Mouse (Mus musculus): ENCODE data around the gene Mettl15. TPM values are rescaled to one million over a fixed set of nuclear protein-coding genes. Genes with fewer than 3 reads are reported as not detected.

The Mettl15 gene
- polyA plus RNA-seq, 1 experiment from 2014 or later: 12.8 TPM

DNA sequence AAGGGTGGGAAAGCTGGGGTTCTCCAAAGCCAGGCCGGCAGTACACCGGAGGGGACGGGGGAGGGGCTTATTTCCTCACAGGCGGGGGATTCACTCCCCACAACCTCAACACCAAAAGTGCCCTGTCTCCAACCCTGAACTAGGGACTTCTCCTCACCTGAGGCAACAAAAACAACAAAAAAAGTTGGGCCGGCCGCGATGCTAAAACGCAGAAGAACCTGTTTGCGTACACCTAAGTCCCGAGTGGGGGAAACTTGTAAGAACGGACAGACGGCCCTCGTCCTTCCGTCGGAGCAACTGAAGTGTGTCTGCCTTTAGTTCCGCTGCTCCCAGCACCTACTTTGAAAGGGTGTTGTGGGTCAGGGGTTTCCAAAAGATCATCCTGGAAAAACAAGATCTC is 2.5 kb downstream of the Mettl15 start:
- H3K4me1 ChIP-seq (ENCODE audit: control insufficient read depth, insufficient read depth, low read length): peaks cover 9% of the 10 kb centered on the region
- H3K4me2 ChIP-seq (ENCODE audit: low read depth, low read length): peak overlapping the region; percentile 61
- 1% methylated on average over 16 of the region's 16 CpGs for WGBS
- peak overlapping the region; percentile 81 for H3K9ac ChIP-seq (ENCODE audit: low read depth, low read length)
- H3K27me3 ChIP-seq (replicated peaks; ENCODE audit: control insufficient read depth, insufficient read depth, low read length): no peaks in the 10 kb centered on the region
- ATAC-seq: no peak; the same call in 1 of the 2 replicates
- peak overlapping the region; percentile 62 for H3K4me3 ChIP-seq (ENCODE audit: low read length)
- no peaks in the 10 kb centered on the region for H3K36me3 ChIP-seq (ENCODE audit: control insufficient read depth, insufficient read depth, low read length)
- H3K9me3 ChIP-seq (ENCODE audit: control insufficient read depth, low read length): no peaks in the 10 kb centered on the region
- H3K27ac ChIP-seq (ENCODE audit: low read length): no peak overlapping the region

DNA sequence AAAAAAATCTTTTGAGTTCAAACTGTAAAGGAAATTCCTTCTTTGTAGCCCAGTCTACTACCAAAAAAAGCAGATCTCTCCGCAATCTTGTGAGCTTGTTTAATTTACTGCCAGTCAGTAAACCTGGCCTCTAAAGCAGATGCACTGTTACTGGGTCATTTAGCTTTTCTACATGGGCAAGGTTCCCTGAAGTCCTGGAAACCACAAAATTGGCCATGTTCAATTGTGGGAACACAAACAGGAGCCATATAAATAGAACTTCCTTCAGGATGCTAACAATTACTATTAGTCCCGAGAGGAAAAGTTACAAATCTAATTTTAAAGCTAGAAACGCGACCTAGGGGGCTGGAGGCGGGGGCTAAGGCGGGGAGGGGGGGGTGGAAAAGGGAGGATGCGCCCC is 3.0 kb downstream of the Mettl15 start:
- no peak overlapping the region for H3K27ac ChIP-seq (ENCODE audit: low read length)

GRCm38 (mm10) chr2:109273098-109273497 is 7.5 kb downstream of the Mettl15 start:
- no peak overlapping the region for H3K4me2 ChIP-seq (ENCODE audit: low read depth, low read length)
- no peaks in the 10 kb centered on the region for H3K27me3 ChIP-seq (replicated peaks; ENCODE audit: control insufficient read depth, insufficient read depth, low read length)
- ATAC-seq: no peak
- H3K9me3 ChIP-seq (ENCODE audit: control insufficient read depth, low read length): no peaks in the 10 kb centered on the region
- no peak overlapping the region for H3K27ac ChIP-seq (ENCODE audit: low read length)
- H3K4me1 ChIP-seq (ENCODE audit: control insufficient read depth, insufficient read depth, low read length): no peaks in the 10 kb centered on the region
- WGBS: 73% methylated on average over 1 of the region's 1 CpGs
- no peak overlapping the region for H3K4me3 ChIP-seq (ENCODE audit: low read length)
- no peak overlapping the region for H3K9ac ChIP-seq (ENCODE audit: low read depth, low read length)
- no peaks in the 10 kb centered on the region for H3K36me3 ChIP-seq (ENCODE audit: control insufficient read depth, insufficient read depth, low read length)

More for the DNA sequence above, 3.0 kb downstream of the Mettl15 start:
- Histone ChIP-seq H3K4me1 (ENCODE audit: control insufficient read depth, insufficient read depth, low read length) (peaks cover 9% of the 10 kb centered on the region), H3K27me3 (replicated peaks; ENCODE audit: control insufficient read depth, insufficient read depth, low read length) (no peaks in the 10 kb centered on the region), H3K36me3 (ENCODE audit: control insufficient read depth, insufficient read depth, low read length) (no peaks in the 10 kb centered on the region), H3K9ac (ENCODE audit: low read depth, low read length) (peak overlapping the region; percentile 81), H3K9me3 (ENCODE audit: control insufficient read depth, low read length) (no peaks in the 10 kb centered on the region), H3K4me2 (ENCODE audit: low read depth, low read length) (peak overlapping the region; percentile 61), H3K4me3 (ENCODE audit: low read length) (peak overlapping the region; percentile 62)
- 5% methylated on average over 7 of the region's 7 CpGs for WGBS
- no peak for ATAC-seq

- Histone ChIP-seq H3K9ac (ENCODE audit: low read depth, low read length) (no peak overlapping the region), H3K27ac (ENCODE audit: low read length) (no peak overlapping the region), H3K9me3 (ENCODE audit: control insufficient read depth, low read length) (no peaks in the 10 kb centered on the region), H3K4me2 (ENCODE audit: low read depth, low read length) (no peak overlapping the region), H3K27me3 (replicated peaks; ENCODE audit: control insufficient read depth, insufficient read depth, low read length) (no peaks in the 10 kb centered on the region), H3K4me1 (ENCODE audit: control insufficient read depth, insufficient read depth, low read length) (no peaks in the 10 kb centered on the region), H3K4me3 (ENCODE audit: low read length) (no peak overlapping the region), H3K36me3 (ENCODE audit: control insufficient read depth, insufficient read depth, low read length) (no peaks in the 10 kb centered on the region)
- no peak for ATAC-seq
- WGBS: 74% methylated on average over 1 of the region's 1 CpGs
Observed at GRCm38 (mm10) chr2:109262779-109263178, 17.8 kb downstream of the Mettl15 start.

- WGBS: 72% methylated on average over 3 of the region's 3 CpGs
- Histone ChIP-seq H3K4me1 (ENCODE audit: control insufficient read depth, insufficient read depth, low read length) (no peaks in the 10 kb centered on the region), H3K9me3 (ENCODE audit: control insufficient read depth, low read length) (no peaks in the 10 kb centered on the region), H3K36me3 (ENCODE audit: control insufficient read depth, insufficient read depth, low read length) (no peaks in the 10 kb centered on the region), H3K9ac (ENCODE audit: low read depth, low read length) (no peak overlapping the region), H3K4me3 (ENCODE audit: low read length) (no peak overlapping the region), H3K27me3 (replicated peaks; ENCODE audit: control insufficient read depth, insufficient read depth, low read length) (no peaks in the 10 kb centered on the region), H3K4me2 (ENCODE audit: low read depth, low read length) (no peak overlapping the region), H3K27ac (ENCODE audit: low read length) (no peak overlapping the region)
- ATAC-seq: no peak
Observed at GRCm38 (mm10) chr2:109241947-109242346, 38.6 kb downstream of the Mettl15 start.

DNA sequence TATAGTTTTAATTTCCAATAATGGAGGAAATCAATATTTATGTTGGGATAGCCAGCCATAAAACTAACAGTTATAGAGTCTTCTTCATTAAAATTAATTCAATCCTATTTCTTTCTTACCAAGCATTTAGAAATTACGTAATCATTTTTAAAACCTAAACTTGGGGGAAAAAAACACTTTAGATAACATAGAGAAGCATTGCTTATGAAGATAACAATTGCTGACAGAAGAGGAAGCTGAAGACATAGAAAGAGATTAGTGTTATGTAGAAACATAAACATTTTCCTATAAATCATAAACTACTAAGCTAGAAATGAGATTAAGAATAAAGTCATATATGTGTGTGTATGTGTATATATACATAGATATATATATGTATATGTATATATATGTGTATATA is 44.8 kb downstream of the Mettl15 start:
- Histone ChIP-seq H3K4me1 (ENCODE audit: control insufficient read depth, insufficient read depth, low read length) (no peaks in the 10 kb centered on the region), H3K4me3 (ENCODE audit: low read length) (no peak overlapping the region), H3K36me3 (ENCODE audit: control insufficient read depth, insufficient read depth, low read length) (no peaks in the 10 kb centered on the region), H3K9me3 (ENCODE audit: control insufficient read depth, low read length) (no peaks in the 10 kb centered on the region), H3K4me2 (ENCODE audit: low read depth, low read length) (no peak overlapping the region), H3K9ac (ENCODE audit: low read depth, low read length) (no peak overlapping the region), H3K27me3 (replicated peaks; ENCODE audit: control insufficient read depth, insufficient read depth, low read length) (no peaks in the 10 kb centered on the region), H3K27ac (ENCODE audit: low read length) (no peak overlapping the region)
- 84% methylated on average over 1 of the region's 1 CpGs for WGBS
- no peak for ATAC-seq

GRCm38 (mm10) chr2:109233876-109234275 is 46.7 kb downstream of the Mettl15 start:
- H3K9me3 ChIP-seq (ENCODE audit: control insufficient read depth, low read length): no peaks in the 10 kb centered on the region
- H3K36me3 ChIP-seq (ENCODE audit: control insufficient read depth, insufficient read depth, low read length): no peaks in the 10 kb centered on the region
- 87% methylated on average over 4 of the region's 4 CpGs for WGBS
- H3K27ac ChIP-seq (ENCODE audit: low read length): no peak overlapping the region
- H3K27me3 ChIP-seq (replicated peaks; ENCODE audit: control insufficient read depth, insufficient read depth, low read length): no peaks in the 10 kb centered on the region
- H3K4me3 ChIP-seq (ENCODE audit: low read length): no peak overlapping the region
- H3K9ac ChIP-seq (ENCODE audit: low read depth, low read length): no peak overlapping the region
- ATAC-seq: no peak
- H3K4me1 ChIP-seq (ENCODE audit: control insufficient read depth, insufficient read depth, low read length): no peaks in the 10 kb centered on the region
- H3K4me2 ChIP-seq (ENCODE audit: low read depth, low read length): no peak overlapping the region

DNA sequence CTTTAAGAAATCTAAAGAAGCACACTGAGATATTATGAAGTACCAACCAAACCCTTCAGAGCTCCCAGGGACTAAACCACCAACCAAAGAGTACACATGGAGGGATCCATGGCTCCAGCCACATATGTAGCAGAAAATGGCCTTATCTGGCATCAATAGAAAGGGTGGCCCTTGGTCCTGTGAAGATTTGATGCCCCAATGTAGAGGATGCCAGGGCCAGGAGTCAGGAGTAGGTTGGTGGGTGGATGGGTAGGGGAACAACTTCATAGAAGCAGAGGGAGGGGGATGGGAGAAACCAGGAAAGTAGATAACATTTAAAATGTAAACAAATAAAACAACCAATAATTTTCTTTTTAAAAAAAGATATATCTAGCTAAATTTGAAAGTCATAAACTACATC is 50.1 kb downstream of the Mettl15 start:
- ATAC-seq: no peak
- Histone ChIP-seq H3K4me1 (ENCODE audit: control insufficient read depth, insufficient read depth, low read length) (no peaks in the 10 kb centered on the region), H3K9ac (ENCODE audit: low read depth, low read length) (no peak overlapping the region), H3K27me3 (replicated peaks; ENCODE audit: control insufficient read depth, insufficient read depth, low read length) (no peaks in the 10 kb centered on the region), H3K36me3 (ENCODE audit: control insufficient read depth, insufficient read depth, low read length) (no peaks in the 10 kb centered on the region), H3K27ac (ENCODE audit: low read length) (no peak overlapping the region), H3K4me2 (ENCODE audit: low read depth, low read length) (no peak overlapping the region), H3K4me3 (ENCODE audit: low read length) (no peak overlapping the region), H3K9me3 (ENCODE audit: control insufficient read depth, low read length) (no peaks in the 10 kb centered on the region)

- H3K4me1 ChIP-seq (ENCODE audit: control insufficient read depth, insufficient read depth, low read length): no peaks in the 10 kb centered on the region
- ATAC-seq: no peak
- H3K36me3 ChIP-seq (ENCODE audit: control insufficient read depth, insufficient read depth, low read length): no peaks in the 10 kb centered on the region
- no peak overlapping the region for H3K27ac ChIP-seq (ENCODE audit: low read length)
- no peaks in the 10 kb centered on the region for H3K9me3 ChIP-seq (ENCODE audit: control insufficient read depth, low read length)
- no peak overlapping the region for H3K4me2 ChIP-seq (ENCODE audit: low read depth, low read length)
- H3K27me3 ChIP-seq (replicated peaks; ENCODE audit: control insufficient read depth, insufficient read depth, low read length): no peaks in the 10 kb centered on the region
- H3K9ac ChIP-seq (ENCODE audit: low read depth, low read length): no peak overlapping the region
- 77% methylated on average over 3 of the region's 3 CpGs for WGBS
- no peak overlapping the region for H3K4me3 ChIP-seq (ENCODE audit: low read length)
Observed at GRCm38 (mm10) chr2:109227196-109227595, 53.4 kb downstream of the Mettl15 start.

DNA sequence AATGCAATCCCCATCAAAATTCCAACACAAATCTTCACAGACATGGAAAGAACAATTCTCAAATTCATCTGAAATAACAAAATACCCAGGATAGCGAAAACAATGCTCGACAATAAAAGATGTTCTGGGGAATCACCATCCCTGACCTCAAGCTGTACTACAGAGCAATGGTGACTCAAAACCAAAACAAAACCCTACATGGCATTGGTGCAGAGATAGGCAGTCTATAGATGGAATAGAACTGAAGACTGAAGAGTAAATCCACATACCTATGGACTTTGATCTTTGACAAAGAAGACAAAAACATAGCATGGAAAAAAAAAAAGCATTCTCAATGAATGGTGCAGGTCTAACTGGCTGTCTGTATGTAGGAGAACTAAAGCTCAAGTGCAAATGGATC is 59.1 kb downstream of the Mettl15 start:
- no peaks in the 10 kb centered on the region for H3K9me3 ChIP-seq (ENCODE audit: control insufficient read depth, low read length)
- WGBS: 93% methylated on average over 2 of the region's 2 CpGs
- no peaks in the 10 kb centered on the region for H3K36me3 ChIP-seq (ENCODE audit: control insufficient read depth, insufficient read depth, low read length)
- no peak overlapping the region for H3K27ac ChIP-seq (ENCODE audit: low read length)
- no peaks in the 10 kb centered on the region for H3K4me1 ChIP-seq (ENCODE audit: control insufficient read depth, insufficient read depth, low read length)
- H3K4me2 ChIP-seq (ENCODE audit: low read depth, low read length): no peak overlapping the region
- no peak for ATAC-seq
- H3K9ac ChIP-seq (ENCODE audit: low read depth, low read length): no peak overlapping the region
- H3K27me3 ChIP-seq (replicated peaks; ENCODE audit: control insufficient read depth, insufficient read depth, low read length): no peaks in the 10 kb centered on the region
- no peak overlapping the region for H3K4me3 ChIP-seq (ENCODE audit: low read length)
